Mouse (Mus musculus) forebrain, embryonic 15.5 days (tissue): ENCODE data around the gene Ttbk1. TPM values are rescaled to one million over a fixed set of nuclear protein-coding genes. Genes with fewer than 3 reads are reported as not detected.

Experiments used
- ATAC-seq: fragments of 200-750 bp; cut with Nextera tagmentation; replicated peaks from 2 replicates; pipeline ENCODE4 v1.8.0; 2017; ENCODE audit warnings: mild to moderate bottlenecking, moderate TSS enrichment, moderate library complexity
- H3K27ac ChIP-seq: fragments of 300-500 bp; sonication (generic); replicated peaks from 2 replicates; pipeline ENCODE4 v1.5.1; 2015; ENCODE audit warnings: mild to moderate bottlenecking, inconsistent platforms
- H3K27me3 ChIP-seq: fragments of 300-500 bp; sonication (generic); 2 replicates; pipeline ENCODE4 v1.6.1; 2015; ENCODE audit warnings: inconsistent platforms
- H3K36me3 ChIP-seq: fragments of 300-500 bp; sonication (generic); 2 replicates; pipeline ENCODE4 v1.6.1; 2015; ENCODE audit warnings: mild to moderate bottlenecking, inconsistent platforms
- H3K4me1 ChIP-seq: fragments of 300-500 bp; sonication (generic); 2 replicates; pipeline ENCODE4 v1.6.1; 2015; ENCODE audit warnings: inconsistent platforms
- H3K4me2 ChIP-seq: fragments of 300-500 bp; sonication (generic); replicated peaks from 2 replicates; pipeline ENCODE4 v1.6.1; 2015; ENCODE audit warnings: mild to moderate bottlenecking, inconsistent platforms
- H3K4me3 ChIP-seq: fragments of 300-500 bp; sonication (generic); 2 replicates; pipeline ENCODE4 v1.5.1; 2015; ENCODE audit warnings: mild to moderate bottlenecking, inconsistent platforms
- H3K9ac ChIP-seq: fragments of 300-500 bp; sonication (generic); replicated peaks from 2 replicates; pipeline ENCODE4 v1.6.1; 2015; ENCODE audit warnings: mild to moderate bottlenecking, inconsistent platforms
- H3K9me3 ChIP-seq: fragments of 300-500 bp; sonication (generic); 2 replicates; pipeline ENCODE4 v1.6.1; 2016; ENCODE audit warnings: inconsistent platforms
- WGBS: fragments of 180-500 bp; shearing (Covaris S2); methylation state at CpG from one replicate; pipeline ENCODE4 v1.1.7; 2015; ENCODE audit warnings: mixed read lengths; 5-methylcytosine and 5-hydroxymethylcytosine counted together
- polyA plus RNA-seq: library from polyadenylated mRNA; unstranded; fragments of >200 nt; fragmentation: Nextera tagmentation; extraction: Ambion mirVana; gene quantifications from 2 replicates; pipeline ENCODE4 v1.2.1, GENCODE M21; 2015

The Ttbk1 gene
- polyA plus RNA-seq, 1 experiment from 2014 or later, result 6.5 TPM

DNA sequence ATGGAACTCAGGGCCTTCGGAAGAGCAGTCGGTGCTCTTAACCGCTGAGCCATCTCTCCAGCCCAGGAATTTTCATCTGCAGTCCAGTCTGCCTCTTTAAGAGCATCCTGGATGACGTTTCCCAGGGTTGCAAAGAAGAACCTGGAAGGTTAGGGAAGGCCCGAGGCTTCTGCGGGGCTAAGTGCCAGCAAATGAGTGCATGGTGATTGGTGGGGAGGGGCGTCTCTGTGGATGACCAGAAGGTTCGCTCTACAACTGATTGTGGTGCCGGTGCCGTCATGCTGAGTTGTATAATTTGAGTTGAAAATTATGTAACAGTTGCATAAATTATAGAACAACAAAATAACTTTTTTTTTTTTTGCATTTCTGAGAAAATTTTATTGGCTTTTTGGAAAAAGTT is 48.3 kb downstream of the Ttbk1 start:
- no peak overlapping the region for H3K4me2 ChIP-seq
- H3K4me3 ChIP-seq, result no peak overlapping the region
- peaks cover 10% of the 10 kb centered on the region for H3K27me3 ChIP-seq
- H3K36me3 ChIP-seq, result no peaks in the 10 kb centered on the region
- 0 out of 2 replicates have a peak, but pooled peaks cover 3% of the 10 kb centered on the region for H3K4me1 ChIP-seq
- no peak overlapping the region for H3K27ac ChIP-seq
- H3K9me3 ChIP-seq, result no peaks in the 10 kb centered on the region
- WGBS, result 91% methylated on average over 10 of the region's 10 CpGs
- no peak for ATAC-seq
- H3K9ac ChIP-seq, result no peak overlapping the region

GRCm38 (mm10) chr17:46438298-46438873 is 49.1 kb downstream of the Ttbk1 start, which contains the start of gene Slc22a7:
TSS of gene Slc22a7 (minus strand) at chr17:46438457.
- Histone ChIP-seq H3K9me3 (no peaks in the 10 kb centered on the region), H3K36me3 (no peaks in the 10 kb centered on the region), H3K9ac (no peak within 1 kb of the TSS), H3K4me1 (0 out of 2 replicates have a peak, but pooled peaks cover 3% of the 10 kb centered on the region), H3K27me3 (peaks cover 4% of the 10 kb centered on the region), H3K4me3 (no peak within 1 kb of the TSS), H3K4me2 (no peak within 1 kb of the TSS), H3K27ac (no peak within 1 kb of the TSS)
- ATAC-seq, result no peak
- 80% methylated on average over 4 of the region's 4 CpGs for WGBS

DNA sequence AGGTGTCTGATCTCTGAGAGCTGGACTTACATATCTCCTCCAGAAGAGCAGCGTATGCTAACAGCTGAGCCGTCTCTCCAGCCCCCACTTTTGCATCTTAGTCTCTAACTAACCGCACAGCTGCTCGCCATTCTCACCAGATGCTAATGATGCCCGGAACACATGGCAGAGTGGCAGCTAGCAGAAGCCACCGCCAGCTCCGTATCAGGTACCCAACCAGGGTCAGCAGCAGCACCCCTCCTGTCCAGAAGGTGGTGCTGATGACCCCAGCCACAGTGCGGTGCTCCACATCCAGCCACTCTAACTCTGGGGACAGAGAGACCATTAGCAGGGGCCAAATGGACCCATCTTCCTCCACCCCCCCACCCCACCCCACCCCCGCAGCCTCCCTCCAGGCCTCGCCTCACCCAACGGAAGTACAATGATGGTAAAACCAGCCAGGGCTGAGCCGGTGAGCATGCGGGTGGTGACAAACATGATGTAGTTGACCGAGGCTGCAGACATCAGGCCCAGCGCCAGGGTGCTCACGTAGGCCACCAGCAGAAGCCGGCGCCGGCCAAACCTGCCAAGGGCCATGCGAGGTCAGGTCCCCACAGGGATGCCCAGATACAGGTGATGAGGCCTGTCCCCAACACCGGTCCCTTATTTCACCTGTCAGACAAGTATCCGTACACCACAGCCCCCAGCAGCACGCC is 50.7 kb downstream of the Ttbk1 start:
- no peaks in the 10 kb centered on the region for H3K36me3 ChIP-seq
- ATAC-seq, result peak; percentile 61
- H3K9ac ChIP-seq, result no peak overlapping the region
- 0 out of 2 replicates have a peak, but pooled peaks cover 3% of the 10 kb centered on the region for H3K4me1 ChIP-seq
- no peak overlapping the region for H3K27ac ChIP-seq
- WGBS, result 24% methylated on average over 23 of the region's 23 CpGs
- no peak overlapping the region for H3K4me3 ChIP-seq
- H3K9me3 ChIP-seq, result no peaks in the 10 kb centered on the region
- no peak overlapping the region for H3K4me2 ChIP-seq
- H3K27me3 ChIP-seq, result no peaks in the 10 kb centered on the region; the same call in none of the 2 replicates

- no peak overlapping the region for H3K9ac ChIP-seq
- no peak for ATAC-seq
- H3K27ac ChIP-seq, result no peak overlapping the region
- no peaks in the 10 kb centered on the region; the same call in none of the 2 replicates for H3K27me3 ChIP-seq
- WGBS, result 2% methylated on average over 17 of the region's 17 CpGs
- H3K4me3 ChIP-seq, result 0 out of 2 replicates have a peak overlapping the region, but pooled peaks have one; percentile 9
- no peaks in the 10 kb centered on the region for H3K9me3 ChIP-seq
- H3K4me2 ChIP-seq, result peak overlapping the region; percentile 28
- 0 out of 2 replicates have a peak, but pooled peaks cover 6% of the 10 kb centered on the region for H3K4me1 ChIP-seq
- no peaks in the 10 kb centered on the region for H3K36me3 ChIP-seq
Observed at GRCm38 (mm10) chr17:46433627-46434026, 53.8 kb downstream of the Ttbk1 start.

DNA sequence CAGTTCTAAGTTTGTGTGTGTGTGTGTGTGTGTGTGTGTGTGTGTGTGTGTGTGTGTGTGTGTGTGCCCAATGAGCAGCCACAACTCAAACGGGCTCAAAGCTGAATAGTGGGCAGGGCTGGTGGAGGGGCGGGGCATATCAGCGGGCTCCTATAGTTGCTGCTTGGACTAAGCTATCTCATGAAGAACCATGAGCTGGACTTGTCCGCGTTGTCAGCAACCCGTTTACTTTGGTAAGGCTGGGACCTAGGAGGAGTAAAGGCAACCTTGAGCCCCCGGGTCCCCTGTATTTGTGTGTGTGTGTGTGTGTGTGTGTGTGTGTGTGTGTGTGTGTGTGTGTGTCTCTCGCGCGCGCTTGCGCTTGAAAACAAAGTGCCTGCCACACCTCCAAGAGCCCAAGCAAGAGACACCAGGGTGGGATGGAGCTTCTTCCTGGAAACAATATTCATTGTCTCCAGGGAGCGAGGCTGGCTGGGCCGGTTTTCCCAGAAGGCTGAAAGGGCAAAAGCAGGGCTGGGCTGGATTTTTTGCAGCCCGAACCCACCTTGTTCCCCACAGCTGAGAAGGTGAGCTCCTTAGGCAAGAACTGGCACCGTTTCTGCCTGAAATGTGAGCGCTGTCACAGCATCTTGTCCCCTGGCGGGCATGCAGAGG is 58.6 kb downstream of the Ttbk1 start, which contains the start of gene Crip3:
Gene Crip3, plus strand, starts transcription at position 166 of the 654 bp plus-strand sequence.
- H3K36me3 ChIP-seq, result no peaks in the 10 kb centered on the region
- no peaks in the 10 kb centered on the region; the same call in 1 of the 2 replicates for H3K27me3 ChIP-seq
- H3K9ac ChIP-seq, result no peak within 1 kb of the TSS
- WGBS, result 6% methylated on average over 18 of the region's 18 CpGs
- peak within 1 kb of the TSS; percentile 20 for H3K4me2 ChIP-seq
- no peaks in the 10 kb centered on the region for H3K9me3 ChIP-seq
- no peak within 1 kb of the TSS for H3K4me3 ChIP-seq
- H3K4me1 ChIP-seq, result 0 out of 2 replicates have a peak, but pooled peaks cover 3% of the 10 kb centered on the region
- no peak within 1 kb of the TSS for H3K27ac ChIP-seq
- ATAC-seq, result no peak

GRCm38 (mm10) chr17:46426496-46426895 is 61.0 kb downstream of the Ttbk1 start:
- no peak overlapping the region for H3K4me2 ChIP-seq
- 0 out of 2 replicates have a peak, but pooled peaks cover 3% of the 10 kb centered on the region for H3K4me1 ChIP-seq
- no peak overlapping the region for H3K4me3 ChIP-seq
- no peaks in the 10 kb centered on the region for H3K27me3 ChIP-seq
- no peak overlapping the region for H3K9ac ChIP-seq
- no peaks in the 10 kb centered on the region for H3K36me3 ChIP-seq
- no peak overlapping the region for H3K27ac ChIP-seq
- no peak for ATAC-seq
- no peaks in the 10 kb centered on the region for H3K9me3 ChIP-seq

DNA sequence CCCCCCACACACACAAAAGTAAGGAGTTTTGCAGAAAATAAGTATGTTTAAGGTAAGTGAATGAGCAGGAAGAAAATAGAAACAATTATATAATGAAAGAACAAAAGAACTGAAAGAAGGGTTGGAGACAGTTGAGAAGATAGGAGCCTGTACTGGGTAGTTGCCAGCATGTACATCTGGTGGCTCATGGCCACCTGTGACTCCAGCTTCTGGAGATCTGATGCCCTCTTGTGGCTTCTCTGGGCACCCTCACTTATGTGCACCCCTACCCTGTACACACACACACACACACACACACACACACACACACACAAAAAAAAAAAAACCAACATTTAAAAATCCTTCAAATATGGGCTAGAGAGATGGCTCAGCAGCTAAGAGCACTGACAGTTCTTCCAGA is 67.8 kb downstream of the Ttbk1 start:
- H3K4me2 ChIP-seq, result no peak overlapping the region
- H3K27ac ChIP-seq, result no peak overlapping the region
- no peaks in the 10 kb centered on the region for H3K4me1 ChIP-seq
- H3K27me3 ChIP-seq, result no peaks in the 10 kb centered on the region
- H3K4me3 ChIP-seq, result no peak overlapping the region
- no peaks in the 10 kb centered on the region for H3K9me3 ChIP-seq
- H3K9ac ChIP-seq, result no peak overlapping the region
- ATAC-seq, result no peak
- H3K36me3 ChIP-seq, result peaks cover 6% of the 10 kb centered on the region

GRCm38 (mm10) chr17:46418628-46419027 is 68.8 kb downstream of the Ttbk1 start:
- Histone ChIP-seq H3K27me3 (no peaks in the 10 kb centered on the region), H3K9me3 (no peaks in the 10 kb centered on the region), H3K4me2 (no peak overlapping the region), H3K4me1 (no peaks in the 10 kb centered on the region), H3K4me3 (no peak overlapping the region), H3K27ac (0 out of 2 replicates have a peak overlapping the region, but pooled peaks have one; percentile 23), H3K9ac (no peak overlapping the region), H3K36me3 (peaks cover 13% of the 10 kb centered on the region)
- WGBS, result 54% methylated on average over 5 of the region's 5 CpGs
- no peak for ATAC-seq

- ATAC-seq, result no peak
- H3K36me3 ChIP-seq, result peaks cover 76% of the 10 kb centered on the region
- 19% methylated on average over 3 of the region's 3 CpGs for WGBS
- H3K9me3 ChIP-seq, result no peaks in the 10 kb centered on the region
- no peak overlapping the region for H3K27ac ChIP-seq
- no peaks in the 10 kb centered on the region for H3K27me3 ChIP-seq
- no peak overlapping the region for H3K4me2 ChIP-seq
- H3K9ac ChIP-seq, result no peak overlapping the region
- no peaks in the 10 kb centered on the region for H3K4me1 ChIP-seq
- no peak overlapping the region for H3K4me3 ChIP-seq
Observed at GRCm38 (mm10) chr17:46408478-46408877, 79.0 kb downstream of the Ttbk1 start.

DNA sequence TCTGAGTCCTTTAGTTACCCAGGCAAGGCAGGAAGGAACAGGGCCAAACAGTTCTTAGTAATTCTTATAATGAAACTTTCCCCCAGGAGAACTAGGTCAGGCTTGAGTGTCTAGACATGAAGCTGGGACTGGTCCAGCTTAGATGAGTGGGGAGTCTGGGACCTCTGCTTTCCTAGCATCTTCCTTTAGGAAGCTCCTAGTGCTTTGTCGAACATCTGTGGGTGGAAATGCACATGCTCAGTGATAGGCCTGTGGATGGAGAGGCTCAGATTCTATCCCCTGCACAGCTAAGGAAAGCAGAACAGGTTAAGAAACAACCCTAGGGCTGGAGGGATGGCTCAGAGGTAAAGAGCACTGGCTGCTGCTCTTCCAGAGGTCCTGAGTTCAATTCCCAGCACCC is 92.8 kb downstream of the Ttbk1 start:
- 97% methylated on average over 1 of the region's 1 CpGs for WGBS
- no peak for ATAC-seq

GRCm38 (mm10) chr17:46393012-46393411 is 94.5 kb downstream of the Ttbk1 start:
- no peak for ATAC-seq
- Histone ChIP-seq H3K4me2 (no peak overlapping the region), H3K9me3 (no peaks in the 10 kb centered on the region), H3K27ac (no peak overlapping the region), H3K27me3 (no peaks in the 10 kb centered on the region), H3K36me3 (peaks cover 52% of the 10 kb centered on the region), H3K4me3 (no peak overlapping the region), H3K4me1 (no peaks in the 10 kb centered on the region), H3K9ac (no peak overlapping the region)
- WGBS, result 48% methylated on average over 2 of the region's 2 CpGs

More for the DNA sequence above, 92.8 kb downstream of the Ttbk1 start:
- no peak overlapping the region for H3K4me3 ChIP-seq
- peaks cover 56% of the 10 kb centered on the region for H3K36me3 ChIP-seq
- H3K27ac ChIP-seq, result no peak overlapping the region
- no peaks in the 10 kb centered on the region for H3K9me3 ChIP-seq
- no peaks in the 10 kb centered on the region for H3K27me3 ChIP-seq
- H3K4me1 ChIP-seq, result no peaks in the 10 kb centered on the region
- no peak overlapping the region for H3K4me2 ChIP-seq
- no peak overlapping the region for H3K9ac ChIP-seq
